Mouse (Mus musculus) small intestine, adult 2 months (tissue): Measurements from ENCODE around the gene BC005561.

Source experiments
- CTCF ChIP-seq: fragments of 200-500 bp; IDR thresholded peaks from 2 replicates; pipeline ENCODE4 v1.5.1; 2012; ENCODE audit warnings: low read depth, mild to moderate bottlenecking, control low read depth, inconsistent platforms, low read length, moderate library complexity, mixed read lengths; ENCODE audit not compliant: insufficient replicate concordance, insufficient read length; ENCODE audit errors: extremely low read depth
- POLR2A ChIP-seq: fragments of 200-500 bp; IDR thresholded peaks from 2 replicates; pipeline ENCODE4 v1.6.1; 2012; ENCODE audit warnings: low read depth, mild to moderate bottlenecking, control low read depth, inconsistent platforms, low read length, moderate library complexity

DNA sequence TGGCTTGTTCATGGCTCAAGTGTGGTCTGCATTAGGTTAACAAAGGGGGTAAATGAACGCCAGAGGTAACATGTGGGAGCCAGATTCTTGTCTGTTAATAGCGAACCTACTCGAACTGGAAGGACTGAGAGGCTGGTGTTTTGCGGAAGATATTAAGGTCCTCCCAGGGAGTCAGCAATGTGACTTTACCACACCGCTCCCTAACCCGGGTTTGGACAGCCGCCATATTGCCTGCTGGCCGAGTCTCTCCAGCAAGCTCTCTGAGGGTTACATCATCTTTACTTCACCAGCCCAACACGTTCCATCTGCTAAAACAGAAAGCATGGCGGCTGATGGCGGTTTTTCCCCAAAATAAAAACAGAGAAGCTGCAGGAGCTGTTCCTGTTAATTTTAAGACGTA, 42.4 kb upstream of the BC005561 start:
- TF ChIP-seq CTCF = no peak
- no peak for TF ChIP-seq POLR2A
